Mouse (Mus musculus) embryonic fibroblast, embryonic 13.5 days (primary cell): ENCODE results near the gene Mgl2.
"Not testable (repeated sequence)": the region's sequence is repeated elsewhere in the genome, so short reads cannot be mapped to it uniquely, and the experiment has no call there.

Experiments
- CTCF ChIP-seq: IDR thresholded peaks from 2 replicates; pipeline ENCODE4 v1.5.1; 2011; ENCODE audit warnings: mild to moderate bottlenecking, control low read depth, low read length, moderate library complexity, borderline replicate concordance; ENCODE audit not compliant: insufficient read depth
- POLR2A ChIP-seq: IDR thresholded peaks from 2 replicates; pipeline ENCODE4 v1.6.1; 2011; ENCODE audit warnings: low read depth, mild to moderate bottlenecking, control low read depth, low read length, moderate library complexity

GRCm38 (mm10) chr11:70135001-70135400, 4.9 kb downstream of the Mgl2 start:
- not testable (repeated sequence) for TF ChIP-seq POLR2A, CTCF
